Mouse (Mus musculus): ENCODE measurements around the gene Ccdc15.

Ccdc15 gene

DNA sequence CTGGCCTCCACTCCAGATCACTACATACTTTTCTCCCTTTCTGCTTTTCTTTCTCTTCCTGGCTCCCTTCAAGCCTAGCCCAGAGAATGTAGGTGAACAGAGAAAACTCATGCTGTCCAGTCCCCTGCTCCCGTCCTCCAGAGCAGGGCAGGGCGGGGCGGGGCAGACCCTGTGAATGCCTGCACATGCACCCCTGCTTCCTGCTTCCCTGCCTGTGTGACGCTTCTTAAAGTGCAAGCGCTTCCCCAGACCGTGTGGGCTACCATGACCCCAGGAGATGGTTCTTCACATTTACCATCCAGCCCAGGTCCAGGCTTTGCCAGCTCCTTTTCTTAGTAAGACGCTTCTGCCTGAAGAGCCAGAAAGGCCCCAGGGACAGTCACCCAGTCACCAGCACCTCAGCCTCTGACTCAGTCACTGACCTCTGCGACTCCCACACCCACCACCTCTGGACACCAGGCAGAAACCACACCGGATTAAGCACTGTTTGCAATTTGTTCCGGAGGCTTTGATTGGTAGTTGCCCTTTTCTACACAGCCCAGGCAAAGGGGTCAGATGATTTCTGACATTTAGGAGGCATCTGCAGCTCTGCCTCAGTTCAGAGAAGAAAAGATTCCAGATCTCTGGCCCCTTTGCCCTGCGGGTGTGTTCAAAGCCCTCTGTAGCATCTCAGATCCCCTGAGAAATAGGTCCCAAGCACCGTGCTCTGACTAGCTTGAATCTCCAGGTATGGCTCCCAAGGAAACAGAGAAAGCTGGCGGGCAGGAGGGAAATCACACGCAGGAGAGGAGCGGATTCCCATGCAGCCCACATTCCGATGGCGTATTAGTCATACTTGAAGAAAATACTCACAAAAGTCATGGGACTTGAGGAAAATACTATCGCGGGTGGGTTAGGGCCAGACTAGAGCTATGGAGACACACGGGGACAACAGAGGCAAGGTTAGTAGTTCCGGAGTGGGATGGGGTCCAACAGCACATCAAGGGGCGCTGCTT, 115.7 kb downstream of the Ccdc15 start:
- DNase-seq (ENCODE audit: low spot score in 2 of 2): no peak

DNA sequence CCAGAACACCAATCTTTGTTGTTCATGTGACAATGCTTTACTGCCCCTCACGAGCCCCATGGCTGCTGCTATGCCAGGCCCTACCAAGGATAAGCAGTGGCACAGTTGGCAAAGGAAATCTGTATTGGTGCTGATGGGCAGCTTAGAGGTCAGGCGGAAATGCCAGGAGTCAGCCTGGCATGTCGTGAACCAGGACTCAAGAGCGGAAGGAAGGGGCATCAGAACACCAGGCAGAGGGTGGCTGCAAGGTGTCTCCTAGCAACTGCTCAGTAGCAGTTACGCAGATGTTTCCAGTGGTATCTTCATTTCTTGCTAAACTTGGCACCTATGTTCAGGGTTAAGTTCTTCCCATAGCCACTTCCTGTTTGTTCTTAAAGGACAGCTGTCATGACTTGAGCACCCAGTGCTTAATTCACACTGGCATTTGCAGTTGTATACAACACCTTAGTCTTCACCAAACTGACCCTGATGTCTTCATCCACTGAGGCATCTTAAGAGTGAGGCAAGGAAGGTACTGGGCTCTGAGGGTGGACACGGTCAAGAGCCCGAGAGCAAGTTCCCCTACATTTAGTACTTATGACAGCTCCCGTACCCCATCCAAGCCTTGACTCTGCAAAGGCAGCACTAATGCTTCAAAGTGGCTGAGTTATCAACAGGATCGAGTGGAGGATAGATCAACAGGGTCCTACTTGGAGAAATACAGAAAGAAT, 117.6 kb downstream of the Ccdc15 start:
- DNase-seq (ENCODE audit: low spot score in 2 of 2): no peak

GRCm38 (mm10) chr9:37229880-37230325, 118.3 kb downstream of the Ccdc15 start:
- peak in 1 of 2 experiments; percentile 21 for DNase-seq (ENCODE audit: low spot score in 2 of 2)

Data from spleen, postnatal 14 days (tissue).